Mouse (Mus musculus) testis, adult 2 months (tissue): ENCODE data around the gene Cdc14a. TPM values are rescaled to one million over a fixed set of nuclear protein-coding genes. Genes with fewer than 3 reads are reported as not detected.

Source experiments
- H3K27ac ChIP-seq: fragments of 200-500 bp; 2 replicates; pipeline ENCODE4 v1.5.1; 2012; ENCODE audit warnings: low read depth, low read length; ENCODE audit not compliant: control insufficient read depth, insufficient read depth
- H3K27me3 ChIP-seq: fragments of 200-500 bp; 2 replicates; pipeline ENCODE4 v1.6.1; 2012; ENCODE audit warnings: mild to moderate bottlenecking, low read length, moderate library complexity; ENCODE audit not compliant: control insufficient read depth, insufficient read depth
- H3K36me3 ChIP-seq: fragments of 200-500 bp; 2 replicates; pipeline ENCODE4 v1.6.1; 2012; ENCODE audit warnings: mild to moderate bottlenecking, low read length; ENCODE audit not compliant: control insufficient read depth, insufficient read depth
- H3K4me1 ChIP-seq: fragments of 200-500 bp; 2 replicates; pipeline ENCODE4 v1.6.1; 2012; ENCODE audit warnings: low read length; ENCODE audit not compliant: control insufficient read depth, insufficient read depth
- H3K4me3 ChIP-seq: fragments of 200-500 bp; 2 replicates; pipeline ENCODE4 v1.5.1; 2012; ENCODE audit warnings: low read depth, mild to moderate bottlenecking, low read length, moderate library complexity, mixed read lengths; ENCODE audit not compliant: control insufficient read depth
- CTCF ChIP-seq: fragments of 200-500 bp; IDR thresholded peaks from 2 replicates; pipeline ENCODE4 v1.5.1; 2012; ENCODE audit warnings: low read depth, mild to moderate bottlenecking, inconsistent platforms, low read length, moderate library complexity; ENCODE audit not compliant: control insufficient read depth, insufficient read depth, insufficient replicate concordance
- POLR2A ChIP-seq: fragments of 200-500 bp; IDR thresholded peaks from 2 replicates; pipeline ENCODE4 v1.6.1; 2012; ENCODE audit warnings: low read depth, mild to moderate bottlenecking, inconsistent platforms, low read length, moderate library complexity; ENCODE audit not compliant: control insufficient read depth
- polyA plus RNA-seq: library from polyadenylated mRNA; depleted of rRNA; stranded (reverse); fragments of >200 nt; gene quantifications from 2 replicates; pipeline ENCODE4 v1.2.3, GENCODE M21; 2012

Gene Cdc14a
- polyA plus RNA-seq, 1 experiment = 64.6 TPM

DNA sequence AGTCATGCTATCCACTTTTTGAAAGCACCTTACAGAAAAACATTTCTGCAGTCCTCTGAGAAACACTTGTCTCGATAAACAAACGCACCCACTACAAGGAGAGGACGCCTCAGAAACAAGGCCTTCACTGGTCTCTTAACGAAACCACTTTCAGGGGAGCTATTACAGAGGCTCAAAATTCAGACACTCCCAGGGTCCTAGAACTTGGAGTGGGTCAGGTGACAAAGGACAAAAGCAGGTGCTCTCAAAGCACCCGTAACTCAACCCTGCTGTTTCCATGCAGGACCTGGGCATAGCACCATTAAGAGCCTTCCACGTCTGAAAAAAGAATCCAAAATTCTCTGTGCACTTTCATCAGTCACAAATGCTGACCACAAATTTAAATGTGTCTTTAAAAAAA is 26.5 kb downstream of the Cdc14a start:
- no peaks in the 10 kb centered on the region for H3K27me3 ChIP-seq
- H3K4me3 ChIP-seq = no peak overlapping the region
- peaks cover 8% of the 10 kb centered on the region for H3K4me1 ChIP-seq
- no peak overlapping the region for H3K27ac ChIP-seq
- no peak for TF ChIP-seq CTCF
- no peak for TF ChIP-seq POLR2A
- no peaks in the 10 kb centered on the region for H3K36me3 ChIP-seq

DNA sequence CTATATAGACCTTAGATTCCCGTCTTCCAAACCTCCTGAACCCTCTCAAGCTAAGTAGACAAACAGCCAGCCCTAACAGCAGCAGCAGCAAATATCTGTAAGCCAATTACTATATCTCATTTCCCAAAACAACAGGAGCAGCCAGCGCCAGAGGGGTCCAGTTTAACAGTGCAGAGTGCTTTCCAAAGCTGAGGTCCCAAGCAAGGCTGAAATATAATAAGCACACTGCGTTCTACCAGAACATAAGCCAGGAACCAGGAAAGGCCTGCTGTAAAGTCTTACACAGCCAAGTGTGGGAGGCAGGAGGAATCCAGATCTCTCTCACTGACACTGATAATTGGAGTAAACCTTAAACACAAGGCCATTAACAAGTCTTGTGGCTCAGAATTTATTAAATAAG is 27.3 kb downstream of the Cdc14a start:
- Histone ChIP-seq H3K4me1 (peaks cover 8% of the 10 kb centered on the region), H3K27ac (no peak overlapping the region), H3K36me3 (no peaks in the 10 kb centered on the region), H3K4me3 (no peak overlapping the region), H3K27me3 (no peaks in the 10 kb centered on the region)
- TF ChIP-seq POLR2A (no peak), CTCF (no peak)

DNA sequence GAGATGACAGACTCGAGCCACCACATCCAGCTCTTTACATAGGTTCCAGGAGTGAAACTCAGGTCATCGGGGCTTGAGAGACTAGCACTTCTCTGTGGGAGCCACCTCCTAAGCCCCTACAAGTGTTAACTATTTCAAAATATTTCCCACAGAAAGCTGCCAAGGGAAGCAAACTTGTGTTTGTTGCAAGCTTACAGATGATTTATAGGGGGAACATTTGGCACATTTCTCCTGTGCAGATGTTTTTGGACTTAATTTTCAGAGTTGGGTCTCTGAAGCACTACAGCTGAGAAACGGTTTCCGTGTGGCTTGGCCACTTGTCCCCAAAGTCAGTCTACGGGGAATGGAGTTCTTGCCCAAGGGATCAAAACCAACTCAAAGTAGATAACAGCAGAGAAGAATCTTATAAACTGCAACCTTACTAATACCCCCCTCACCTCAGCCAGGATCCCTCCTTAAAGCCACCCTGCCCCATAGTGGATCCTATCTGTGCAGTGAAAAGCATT is 28.9 kb downstream of the Cdc14a start:
- Histone ChIP-seq H3K4me1 (peaks cover 5% of the 10 kb centered on the region), H3K4me3 (no peak overlapping the region), H3K36me3 (no peaks in the 10 kb centered on the region), H3K27ac (no peak overlapping the region), H3K27me3 (no peaks in the 10 kb centered on the region)
- TF ChIP-seq CTCF (no peak), POLR2A (no peak)

DNA sequence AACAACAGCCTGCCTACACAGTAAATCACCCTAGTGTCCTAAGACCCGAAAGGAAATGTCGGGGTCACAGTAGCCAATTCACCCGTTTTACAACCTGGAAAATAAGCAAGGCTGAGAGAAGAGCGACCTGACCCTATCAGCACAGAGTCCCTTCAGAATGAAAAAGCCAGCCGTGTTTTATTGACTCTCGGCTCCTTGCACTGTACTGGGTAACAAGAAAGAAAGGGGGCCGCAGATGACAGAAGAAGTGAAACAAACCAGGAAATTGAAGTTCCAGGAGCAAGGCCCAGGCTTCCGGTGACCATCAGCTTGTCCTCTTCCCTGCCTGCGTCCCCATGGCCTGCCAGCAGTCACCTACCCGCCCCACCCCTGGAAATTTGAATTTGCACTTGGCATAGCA is 32.4 kb downstream of the Cdc14a start:
- no peaks in the 10 kb centered on the region for H3K27me3 ChIP-seq
- no peaks in the 10 kb centered on the region for H3K4me1 ChIP-seq
- TF ChIP-seq POLR2A = no peak
- no peak for TF ChIP-seq CTCF
- no peaks in the 10 kb centered on the region for H3K36me3 ChIP-seq
- H3K27ac ChIP-seq = no peak overlapping the region
- H3K4me3 ChIP-seq = no peak overlapping the region

DNA sequence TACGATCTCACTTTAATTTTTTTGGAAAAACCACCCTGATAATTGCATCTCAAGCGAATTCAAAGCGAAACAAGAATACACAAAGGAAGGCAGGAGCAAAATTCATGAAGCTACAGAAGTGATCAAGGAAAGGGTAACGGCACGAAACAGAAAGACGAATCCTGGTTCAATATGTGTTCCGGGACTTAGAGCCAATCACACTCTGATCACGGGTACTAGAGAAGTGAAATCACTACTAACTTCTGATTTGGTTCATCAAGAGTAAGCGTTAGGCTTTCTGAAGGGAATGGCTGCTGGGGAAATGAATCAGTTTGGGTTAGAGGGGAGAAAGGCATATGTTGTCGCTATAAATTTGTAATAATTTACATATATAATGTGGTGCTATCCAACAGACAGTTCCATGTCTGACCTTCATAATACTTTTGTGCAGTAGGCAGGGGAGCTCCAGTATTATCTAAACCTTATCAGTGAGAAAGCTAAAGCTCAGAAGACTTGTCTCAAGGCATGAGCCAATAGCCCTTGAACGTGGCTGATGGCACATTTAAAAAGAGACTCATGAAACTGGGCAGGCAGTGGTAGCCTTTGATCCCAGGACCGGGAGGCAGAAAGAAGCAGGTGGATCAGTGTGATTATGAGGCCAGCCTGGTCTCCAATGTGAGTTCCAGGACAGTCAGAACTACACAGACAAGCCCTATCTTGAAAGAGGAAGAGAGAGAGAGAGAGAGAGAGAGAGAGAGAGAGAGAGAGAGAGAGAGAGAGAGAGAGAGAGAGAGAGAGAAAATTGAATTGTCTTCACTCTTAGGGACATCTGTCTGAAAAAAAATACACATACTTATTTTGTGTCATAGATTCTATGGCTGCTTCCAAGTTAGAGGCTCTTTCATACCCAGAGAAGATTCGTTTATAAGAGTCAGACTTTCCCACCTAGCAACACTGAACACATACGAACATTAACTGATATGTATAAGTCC is 34.0 kb downstream of the Cdc14a start:
- H3K4me3 ChIP-seq = no peak overlapping the region
- H3K4me1 ChIP-seq = no peaks in the 10 kb centered on the region
- no peaks in the 10 kb centered on the region for H3K36me3 ChIP-seq
- H3K27ac ChIP-seq = no peak overlapping the region
- no peak for TF ChIP-seq CTCF
- no peak for TF ChIP-seq POLR2A
- H3K27me3 ChIP-seq = no peaks in the 10 kb centered on the region

DNA sequence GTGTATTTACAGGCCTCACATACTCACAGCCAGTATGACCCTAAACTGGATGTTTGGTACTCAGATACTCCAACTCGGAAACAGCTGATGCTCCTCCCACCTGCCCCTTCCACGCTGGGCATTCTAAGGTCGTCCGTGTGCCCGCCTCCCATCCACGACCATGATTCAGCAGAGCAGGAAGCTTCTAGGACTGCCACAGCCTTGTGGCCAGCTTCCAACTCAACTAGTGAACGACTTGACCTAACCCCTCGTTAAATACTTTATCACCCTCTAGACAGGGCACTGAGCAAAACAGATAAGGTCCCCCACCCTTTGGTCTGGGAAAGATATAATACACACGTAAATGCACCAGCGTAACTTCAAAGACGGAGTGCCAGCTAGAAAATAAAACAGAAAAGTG is 35.0 kb downstream of the Cdc14a start:
- no peak overlapping the region for H3K27ac ChIP-seq
- no peak overlapping the region for H3K4me3 ChIP-seq
- H3K4me1 ChIP-seq = no peaks in the 10 kb centered on the region
- no peak for TF ChIP-seq CTCF
- TF ChIP-seq POLR2A = no peak
- H3K36me3 ChIP-seq = no peaks in the 10 kb centered on the region
- H3K27me3 ChIP-seq = no peaks in the 10 kb centered on the region

DNA sequence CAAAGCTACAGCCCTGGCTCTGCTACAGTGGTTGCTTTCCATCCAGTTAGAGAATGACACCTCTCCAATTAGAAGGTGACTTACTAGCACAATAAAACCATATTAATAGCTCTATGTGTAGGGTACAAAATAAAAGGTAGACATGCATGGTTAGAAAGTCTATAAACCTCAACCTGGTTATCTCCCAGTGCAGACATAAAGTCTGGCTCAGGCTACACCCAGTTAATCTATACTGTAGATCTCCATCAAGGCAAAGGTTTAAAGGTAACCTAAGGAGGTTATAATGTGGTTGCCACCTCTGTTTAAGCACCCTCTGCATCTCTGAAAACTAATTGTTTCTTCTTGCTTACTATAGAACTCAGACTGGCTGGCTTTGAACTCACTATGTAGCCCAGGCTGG is 36.9 kb downstream of the Cdc14a start:
- Histone ChIP-seq H3K36me3 (no peaks in the 10 kb centered on the region), H3K4me1 (no peaks in the 10 kb centered on the region), H3K27me3 (no peaks in the 10 kb centered on the region), H3K27ac (no peak overlapping the region), H3K4me3 (no peak overlapping the region)
- TF ChIP-seq POLR2A (no peak), CTCF (no peak)
